In genomic region chr4:53691418-53691817, GRCm38 (mm10) we compare ENCODE assay signal across 26 mouse cellular contexts. TPM values are rescaled to one million over a fixed set of nuclear protein-coding genes. Genes with fewer than 3 reads are reported as not detected.
DNase-seq lines count a peak whose midpoint lies in the region; ATAC-seq lines count a peak whose summit lies in the region.
"Had no signal": no experiment of that assay in that cellular context is flagged by ENCODE, and none has a peak within 500 bp of the region (broad histone marks: within the 10 kb centered on the region; RNA-seq: fewer than 3 reads in every experiment).

No protein-coding gene starts in this region.

- H3K4me2 ChIP-seq in forebrain, embryonic 13.5 days, result no peak overlapping the region
- no peak overlapping the region for H3K4me2 ChIP-seq in forebrain, embryonic 11.5 days (ENCODE audit: low read depth, low read length, severe bottlenecking)
- H3K4me2 ChIP-seq: embryonic facial prominence, embryonic 12.5 days; heart, embryonic 11.5 days; hindbrain, embryonic 13.5 days; midbrain, embryonic 13.5 days; neural tube, embryonic 12.5 days; stomach, embryonic 15.5 days had no signal

- H3K9me3 ChIP-seq in forebrain, embryonic 13.5 days (replicated peaks), result no peaks in the 10 kb centered on the region
- no peaks in the 10 kb centered on the region for H3K9me3 ChIP-seq in forebrain, embryonic 11.5 days (ENCODE audit: control insufficient read depth, low read length)
- H3K9me3 ChIP-seq: embryonic facial prominence, embryonic 12.5 days; hindbrain, embryonic 13.5 days; limb, embryonic 10.5 days; midbrain, embryonic 13.5 days; neural tube, embryonic 12.5 days; stomach, embryonic 15.5 days had no signal

- H3K9ac ChIP-seq in forebrain, embryonic 13.5 days, result no peak overlapping the region
- H3K9ac ChIP-seq in forebrain, embryonic 11.5 days (ENCODE audit: low read length), result no peak overlapping the region
- H3K9ac ChIP-seq: embryonic facial prominence, embryonic 12.5 days; hindbrain, embryonic 13.5 days; liver, postnatal 0 days; midbrain, embryonic 13.5 days; neural tube, embryonic 12.5 days; stomach, embryonic 15.5 days had no signal

- H3K36me3 ChIP-seq in forebrain, embryonic 13.5 days (ENCODE audit: poor library complexity, severe bottlenecking), result peaks cover 34% of the 10 kb centered on the region
- no peaks in the 10 kb centered on the region; the same call in 1 of the 2 replicates for H3K36me3 ChIP-seq in forebrain, embryonic 11.5 days (ENCODE audit: control insufficient read depth, insufficient read depth, low read length)
- H3K36me3 ChIP-seq: stomach, embryonic 15.5 days had no signal

- H3K4me1 ChIP-seq in forebrain, embryonic 13.5 days, result no peaks in the 10 kb centered on the region
- no peaks in the 10 kb centered on the region for H3K4me1 ChIP-seq in forebrain, embryonic 11.5 days (replicated peaks; ENCODE audit: control insufficient read depth, insufficient read depth, low read length)
- H3K4me1 ChIP-seq: embryonic facial prominence, embryonic 12.5 days; hindbrain, embryonic 13.5 days; limb, embryonic 10.5 days; midbrain, embryonic 13.5 days; neural tube, embryonic 12.5 days; stomach, embryonic 15.5 days had no signal

- ATAC-seq in forebrain, embryonic 13.5 days, result no peak
- no peak for ATAC-seq in forebrain, embryonic 11.5 days (replicated peaks; ENCODE audit: low FRiP score)
- ATAC-seq: CD4-positive, CD25-positive, alpha-beta regulatory T cell, adult 4 months; inflammation-experienced regulatory T-cells, adult 6 months; liver, postnatal 0 days; midbrain, embryonic 13.5 days had no signal

- DNase-seq in forebrain, embryonic 11.5 days (ENCODE audit: low spot score), result no peak
- peak; percentile 48 to 55 for DNase-seq in right cerebral cortex, postnatal 10 days (ENCODE audit: low spot score in 2 of 2)
- DNase-seq in right cerebral cortex, adult 18-20 months, result no peak
- peak; percentile 57 for DNase-seq in cerebellum, adult 9-10 months
- DNase-seq in gastrocnemius, postnatal 4 days (ENCODE audit: low spot score in 2 of 2), result no peak
- no peak for DNase-seq in thymus, postnatal 10 days (ENCODE audit: low spot score in 2 of 2)
- DNase-seq: adrenal gland, postnatal 10 days; heart, postnatal 10 days; kidney, adult 8-10 months; kidney, postnatal 14 days; layer of hippocampus, postnatal 36 days; liver, postnatal 0 days; lung, postnatal 14 days had no signal

- H3K27ac ChIP-seq in forebrain, embryonic 13.5 days, result peak overlapping the region; percentile 44; the same call in 1 of the 2 replicates
- H3K27ac ChIP-seq in forebrain, embryonic 11.5 days (ENCODE audit: low read depth, low read length), result no peak overlapping the region
- H3K27ac ChIP-seq: embryonic facial prominence, embryonic 12.5 days; hindbrain, embryonic 13.5 days; layer of hippocampus, adult 2 months; limb, embryonic 10.5 days; midbrain, embryonic 13.5 days; neural tube, embryonic 12.5 days; stomach, embryonic 15.5 days had no signal

- whole genome bisulfite sequencing in forebrain, embryonic 13.5 days, result 47% methylated on average over 1 of the region's 1 CpGs
- WGBS in forebrain, embryonic 11.5 days, result 38% methylated on average over 1 of the region's 1 CpGs

- no peak overlapping the region for H3K4me3 ChIP-seq in forebrain, embryonic 13.5 days
- H3K4me3 ChIP-seq in forebrain, embryonic 11.5 days (ENCODE audit: low read depth, low read length), result no peak overlapping the region
- H3K4me3 ChIP-seq: embryonic facial prominence, embryonic 12.5 days; erythroblast, embryonic 14.5 days; hindbrain, embryonic 13.5 days; layer of hippocampus, adult 2 months; limb, embryonic 10.5 days; midbrain, embryonic 13.5 days; neural tube, embryonic 12.5 days; stomach, embryonic 15.5 days had no signal

- H3K27me3 ChIP-seq in forebrain, embryonic 13.5 days, result no peaks in the 10 kb centered on the region
- no peaks in the 10 kb centered on the region for H3K27me3 ChIP-seq in forebrain, embryonic 11.5 days (ENCODE audit: control insufficient read depth, insufficient read depth, low read length)
- H3K27me3 ChIP-seq: embryonic facial prominence, embryonic 12.5 days; hindbrain, embryonic 13.5 days; midbrain, embryonic 13.5 days; neural tube, embryonic 12.5 days; Patski; stomach, embryonic 15.5 days had no signal

RNA-seq across cellular contexts. Expression of gene Fktn, which starts 22.4 kb away (rescaled TPM):
- polyA plus RNA-seq in forebrain, embryonic 13.5 days (2015; fragmentation: Nextera tagmentation; extraction: Ambion mirVana), result 19.3 and 20.5 TPM in 2 replicates
- 18.7 and 25.4 TPM in 2 replicates for polyA plus RNA-seq in forebrain, embryonic 11.5 days (2014; fragmentation: Nextera tagmentation; extraction: Ambion mirVana)
- 1 to 10 TPM; 9.7 TPM for total RNA-seq in gastrocnemius, postnatal 4 days (2021)

Comparison
In these comparisons a context has a peak if more than half of its experiments do, and no peak if none do; other contexts are left out.
1. DNase-seq: peak in right cerebral cortex, postnatal 10 days (2 of 2) and cerebellum, adult 9-10 months (single experiment); none in forebrain, embryonic 11.5 days (single experiment), right cerebral cortex, adult 18-20 months (single experiment), gastrocnemius, postnatal 4 days (0 of 2) and thymus, postnatal 10 days (0 of 2).